Mouse (Mus musculus) layer of hippocampus, adult 11-12 months (tissue): Measurements from ENCODE around the gene Atxn1.

Experiments
- DNase-seq: peaks from one replicate; pipeline ENCODE4 v3.0.0; 2022; ENCODE audit warnings: low spot score

Gene Atxn1

DNA sequence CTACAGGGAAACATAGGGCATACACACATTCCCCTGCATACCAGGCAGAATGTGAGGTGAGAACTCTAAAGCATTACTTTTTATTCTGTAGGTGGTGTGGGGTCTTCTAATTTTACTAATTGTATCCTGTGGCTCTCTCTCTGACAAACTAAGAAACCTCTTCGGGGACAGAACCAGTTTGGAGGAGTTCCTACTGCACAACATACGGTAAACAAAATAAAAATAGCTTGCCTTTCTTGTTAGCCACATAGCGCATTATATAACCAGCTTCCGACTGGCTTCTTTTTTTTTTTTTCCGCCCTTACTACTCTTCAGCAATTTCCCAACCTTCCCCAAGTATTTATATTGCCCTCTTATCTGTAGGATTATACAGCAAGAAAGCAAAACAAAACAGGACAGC is 2.0 kb downstream of the Atxn1 start:
- no peak for DNase-seq

DNA sequence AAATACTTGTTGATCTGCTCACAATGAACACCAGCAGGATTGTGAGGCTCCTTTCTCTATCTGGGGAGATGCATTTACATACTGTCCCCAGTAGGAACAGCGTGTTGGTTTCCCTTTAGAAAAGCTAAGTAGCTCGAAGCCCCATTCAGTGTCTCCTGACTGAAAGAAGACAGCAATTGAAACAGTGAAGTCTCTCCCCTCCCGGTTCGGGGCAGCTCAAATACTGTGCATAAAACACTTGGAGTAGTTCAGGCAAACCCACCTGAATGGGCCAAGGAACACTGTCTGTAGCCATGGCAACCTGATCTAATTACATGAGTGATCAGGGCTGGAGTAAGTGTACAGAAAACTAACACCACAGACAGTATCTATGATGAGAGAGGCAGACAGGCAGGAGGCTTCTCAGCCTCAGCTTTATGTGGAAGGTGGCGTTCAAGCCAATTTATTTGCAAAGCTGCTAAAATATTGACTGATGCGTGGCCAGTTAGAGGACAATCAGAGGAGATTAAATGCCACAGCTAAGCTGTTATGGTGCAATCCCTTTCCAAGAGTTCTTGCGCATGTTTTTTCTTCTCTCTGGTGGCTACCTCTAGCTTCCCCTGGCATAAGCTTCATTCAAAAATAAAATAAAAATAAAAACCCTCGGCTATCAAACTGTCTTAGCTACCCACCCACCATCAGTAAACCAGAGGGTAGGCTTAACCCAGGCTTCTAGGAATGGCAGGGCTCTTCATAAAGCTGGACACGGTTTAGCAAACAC is 2.8 kb downstream of the Atxn1 start:
- DNase-seq = no peak

- DNase-seq = no peak
These were observed 4.4 kb downstream of the Atxn1 start for GRCm38 (mm10) chr13:45960311-45960965.

DNA sequence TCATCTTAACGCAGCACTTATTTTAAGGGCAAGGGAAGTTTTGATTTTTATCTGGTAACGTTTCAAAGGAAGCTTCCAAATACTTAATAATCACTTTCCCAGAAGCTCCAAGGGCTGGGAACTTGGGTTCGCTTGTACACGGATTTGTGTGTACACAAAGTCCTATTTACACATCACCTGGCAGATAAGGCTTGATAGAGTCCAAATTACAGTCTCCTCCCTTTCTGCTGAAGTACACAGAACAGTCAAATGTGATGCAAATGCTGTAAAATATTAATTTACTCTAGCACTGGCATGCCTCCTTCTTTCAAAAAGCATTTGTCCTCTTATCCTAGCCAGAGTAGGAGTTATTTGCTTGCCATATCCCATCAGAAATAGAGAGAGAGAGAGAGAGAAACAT is 6.5 kb downstream of the Atxn1 start:
- DNase-seq = no peak

DNA sequence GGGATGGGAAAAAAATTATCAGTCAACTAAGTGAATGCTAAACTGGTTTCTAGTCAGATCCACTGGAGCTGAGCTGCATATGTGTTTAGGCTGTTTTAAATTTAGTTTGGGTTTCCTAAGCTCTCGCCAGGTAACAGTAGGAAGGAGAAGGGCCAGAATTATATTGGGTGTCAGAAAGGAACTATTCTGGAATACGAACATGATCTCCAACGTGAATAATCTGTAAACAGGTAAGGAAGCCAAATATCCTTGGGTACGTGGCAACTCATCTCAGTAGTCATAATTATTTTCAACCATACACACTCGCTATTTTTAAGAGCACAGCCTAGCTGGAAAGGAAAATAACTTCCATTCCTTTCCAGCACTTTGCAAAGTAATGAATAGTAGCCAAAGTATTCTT is 7.2 kb downstream of the Atxn1 start:
- no peak for DNase-seq

DNA sequence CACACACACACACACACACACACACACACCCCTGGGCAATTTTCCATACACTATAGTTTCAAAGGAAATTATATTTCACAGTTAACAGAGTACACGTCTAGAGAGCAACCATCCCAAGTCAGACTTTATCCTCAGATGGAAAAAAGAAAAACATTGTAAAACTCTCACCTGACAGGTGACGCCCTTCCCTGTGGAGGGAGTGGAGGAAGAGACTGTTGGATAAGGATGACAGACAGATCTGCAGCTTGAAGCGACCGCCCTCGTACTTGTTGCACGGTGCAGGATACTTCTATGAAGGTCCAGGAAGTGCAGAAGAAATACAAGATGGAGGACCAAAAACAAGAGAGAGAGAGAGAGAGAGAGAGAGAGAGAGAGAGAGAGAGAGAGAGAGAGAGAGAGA is 8.5 kb downstream of the Atxn1 start:
- DNase-seq = no peak

GRCm38 (mm10) chr13:45955370-45956055 is 9.3 kb downstream of the Atxn1 start:
- DNase-seq = no peak

GRCm38 (mm10) chr13:45953098-45953497 is 11.7 kb downstream of the Atxn1 start:
- no peak for DNase-seq

DNA sequence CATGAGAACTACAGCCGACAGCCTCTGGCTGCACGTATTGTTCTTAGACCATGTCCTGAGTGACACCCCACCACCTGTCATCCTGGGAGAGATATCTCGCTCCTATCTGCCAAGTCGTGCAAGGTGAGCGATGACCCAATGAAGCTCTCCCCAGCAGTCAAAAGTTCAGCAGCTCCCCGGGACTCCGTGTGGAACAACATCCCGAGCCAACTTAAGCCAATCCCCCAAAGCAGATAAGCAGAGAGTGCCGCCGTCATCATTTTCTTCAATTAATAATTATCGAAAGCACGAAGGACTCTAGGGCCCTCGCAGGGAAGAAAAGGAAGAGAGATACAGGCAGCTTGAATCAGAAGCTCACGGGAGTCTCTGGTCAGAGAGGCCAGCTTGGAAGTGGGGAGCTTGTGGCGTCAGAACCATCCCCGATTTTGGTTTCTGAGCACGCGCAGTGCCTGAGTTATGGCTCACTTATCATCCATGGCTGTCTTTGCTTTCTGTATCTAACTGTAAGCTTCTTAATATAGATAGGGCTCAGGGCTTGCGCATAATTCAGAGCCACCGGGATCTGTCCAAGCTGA is 13.7 kb downstream of the Atxn1 start:
- no peak for DNase-seq

DNA sequence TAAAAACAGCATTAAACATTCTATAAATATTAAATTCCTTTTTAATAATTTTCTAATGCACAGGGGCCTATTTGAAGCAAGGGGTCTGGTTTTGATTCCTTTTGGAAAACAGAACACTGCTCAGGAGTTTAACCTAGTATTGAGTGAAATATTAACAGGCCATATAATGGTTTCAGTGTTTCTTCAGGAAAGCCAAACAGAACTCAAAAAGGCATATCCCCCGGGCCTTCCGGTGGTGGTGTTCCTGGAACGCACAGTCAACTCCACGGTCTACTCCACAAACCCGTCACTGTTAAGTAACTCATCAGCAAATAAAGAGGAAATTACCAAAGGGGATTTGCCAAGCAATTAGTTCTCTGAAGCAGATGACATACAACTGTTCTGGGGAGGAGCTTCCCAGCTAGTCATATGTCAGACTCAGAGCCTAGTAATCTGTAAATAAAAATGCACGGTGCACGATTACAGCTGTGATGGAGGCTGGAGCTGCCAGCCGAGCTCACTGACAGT is 14.4 kb downstream of the Atxn1 start:
- DNase-seq = no peak

GRCm38 (mm10) chr13:45946136-45946535 is 18.7 kb downstream of the Atxn1 start:
- no peak for DNase-seq

DNA sequence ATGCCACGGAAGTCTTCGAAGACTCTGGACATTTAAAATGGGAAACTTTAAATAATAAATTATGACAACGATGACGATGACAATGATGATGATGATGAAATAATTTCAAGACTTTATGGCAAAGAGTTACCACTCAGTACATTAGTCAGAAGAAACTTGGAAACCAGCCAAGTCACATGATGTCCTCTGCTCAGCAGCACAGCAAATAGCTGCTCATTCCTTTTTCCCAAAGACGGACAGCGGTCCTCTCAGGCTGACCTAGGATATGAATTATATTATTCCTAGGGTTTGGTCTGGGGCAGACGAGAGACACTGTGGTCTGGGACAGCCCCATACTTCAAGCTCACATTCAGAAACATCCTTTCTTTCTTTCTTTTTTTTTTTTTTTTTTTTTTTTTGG is 22.5 kb downstream of the Atxn1 start:
- no peak for DNase-seq

DNA sequence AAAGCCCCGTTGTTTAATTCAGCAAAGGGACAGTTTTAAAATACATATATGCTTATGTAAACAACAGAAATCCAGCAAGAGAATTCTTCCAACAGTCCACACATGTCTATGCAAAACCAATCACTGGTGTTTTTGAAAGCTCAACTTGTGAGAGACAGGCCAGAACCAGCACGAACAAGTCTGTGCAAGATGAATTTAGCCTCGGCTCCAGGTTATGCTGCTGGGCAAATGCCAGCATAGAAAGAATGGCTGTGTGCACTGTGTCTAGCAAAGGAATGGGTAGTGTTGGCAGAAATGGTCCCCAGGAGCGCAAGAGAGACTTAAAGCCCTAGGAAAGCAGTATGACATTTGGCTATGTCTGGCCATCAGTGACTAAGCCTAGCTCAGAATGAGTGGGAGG is 24.1 kb downstream of the Atxn1 start:
- DNase-seq = no peak

GRCm38 (mm10) chr13:45939561-45939960 is 25.2 kb downstream of the Atxn1 start:
- DNase-seq = no peak

- no peak for DNase-seq
These were observed 26.7 kb downstream of the Atxn1 start for GRCm38 (mm10) chr13:45938083-45938482.

- no peak for DNase-seq
These were observed 28.0 kb downstream of the Atxn1 start for GRCm38 (mm10) chr13:45936765-45937164.

DNA sequence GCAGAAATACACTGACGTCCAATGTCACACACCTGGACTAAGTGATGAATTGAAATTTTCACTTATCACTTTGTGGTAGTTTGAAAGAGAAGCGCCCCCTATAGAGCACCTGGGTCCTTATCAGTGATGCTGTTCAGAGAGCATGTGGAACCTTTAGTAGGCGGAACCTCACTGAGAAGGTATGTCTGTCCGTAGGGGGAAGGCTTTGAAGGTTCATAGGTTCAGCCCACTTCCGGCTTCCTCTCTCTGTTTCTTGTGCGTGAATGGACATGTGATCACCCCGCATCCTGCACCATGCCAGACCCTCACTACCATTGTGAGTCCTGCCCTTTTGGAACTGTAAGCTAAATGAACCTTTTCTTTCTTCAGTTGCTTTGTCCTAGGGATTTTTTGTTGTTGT is 29.0 kb downstream of the Atxn1 start:
- no peak for DNase-seq

- DNase-seq = no peak
These were observed 30.0 kb downstream of the Atxn1 start for GRCm38 (mm10) chr13:45934841-45935240.

DNA sequence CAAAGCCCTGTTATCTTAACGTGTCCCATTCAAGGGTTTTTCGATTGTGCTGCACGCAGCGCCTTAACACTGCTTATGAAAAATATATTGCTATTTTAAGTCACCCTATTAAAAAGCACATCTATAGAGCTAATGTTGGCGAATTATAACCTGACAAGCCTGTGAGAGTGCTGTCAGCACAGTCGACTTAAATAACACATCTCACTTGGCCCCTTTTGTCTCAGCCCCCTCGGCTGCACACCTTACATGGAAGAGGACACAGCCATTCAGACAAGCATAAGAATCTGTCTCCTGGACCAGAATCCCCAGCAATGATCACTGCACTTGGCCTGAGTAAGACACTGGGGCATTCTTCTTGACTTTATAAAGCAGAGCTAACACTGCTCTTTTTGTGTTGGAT is 30.7 kb downstream of the Atxn1 start:
- DNase-seq = no peak

GRCm38 (mm10) chr13:45932491-45932921 is 32.3 kb downstream of the Atxn1 start:
- no peak for DNase-seq

DNA sequence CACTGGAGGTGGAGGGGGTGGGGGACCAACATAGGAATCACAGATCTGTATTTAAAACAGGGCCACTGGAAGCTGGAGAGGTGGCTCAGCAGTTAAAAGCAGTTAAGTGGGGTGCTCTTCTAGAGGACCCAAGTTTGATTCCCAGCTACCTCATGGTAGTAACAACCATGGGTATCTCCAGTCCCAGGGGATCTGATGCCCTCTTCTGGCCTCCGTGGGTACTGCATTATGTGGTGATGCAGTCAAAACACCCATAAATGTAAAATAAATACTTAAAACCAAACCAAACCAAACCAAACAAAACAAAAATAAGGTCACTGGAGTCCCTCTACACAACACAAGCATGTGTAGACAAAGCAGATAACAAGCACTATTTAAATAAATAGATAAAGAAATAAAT is 32.9 kb downstream of the Atxn1 start:
- DNase-seq = no peak

DNA sequence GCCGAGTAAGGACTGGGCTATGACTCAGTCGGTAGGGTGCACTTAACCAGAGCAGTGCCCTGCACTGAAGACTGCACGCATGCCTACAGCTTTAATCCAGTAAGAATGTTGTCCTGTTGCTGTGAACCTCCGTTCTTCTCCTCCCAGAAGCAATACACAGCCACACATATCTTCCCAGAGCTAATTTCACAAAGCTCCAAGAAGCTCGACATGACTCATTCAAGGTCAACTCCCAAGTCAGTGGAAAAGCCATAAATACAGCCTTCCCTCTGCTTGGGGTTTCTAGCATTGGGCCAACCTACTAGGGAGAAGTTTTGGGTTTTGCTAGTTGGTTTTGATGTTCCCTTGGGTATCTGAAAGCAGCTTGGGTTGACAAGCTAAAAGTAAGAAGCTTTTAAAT is 33.6 kb downstream of the Atxn1 start:
- DNase-seq = no peak

DNA sequence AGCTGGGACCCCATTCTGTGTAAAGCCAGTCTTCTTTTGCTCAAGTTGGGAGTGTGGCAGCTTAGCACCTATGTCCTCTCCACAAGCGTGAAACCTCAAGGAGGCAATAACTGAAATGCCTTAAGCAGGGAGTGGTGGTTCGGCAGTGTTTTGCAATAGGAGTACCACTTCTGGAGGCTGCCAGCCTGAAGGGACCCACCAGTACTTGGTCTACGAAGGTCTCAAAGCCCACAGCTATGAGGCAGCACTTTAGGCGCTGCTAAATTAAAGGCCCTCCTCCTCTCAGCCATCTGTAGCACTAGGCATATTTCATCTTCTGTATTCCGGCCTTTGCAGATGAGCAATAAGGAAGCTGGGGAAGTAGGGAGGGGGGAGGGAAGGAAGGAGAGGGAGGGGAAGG is 35.1 kb downstream of the Atxn1 start:
- DNase-seq = no peak
